Mouse (Mus musculus): Measurements from ENCODE around the gene Gpr162.

DNA sequence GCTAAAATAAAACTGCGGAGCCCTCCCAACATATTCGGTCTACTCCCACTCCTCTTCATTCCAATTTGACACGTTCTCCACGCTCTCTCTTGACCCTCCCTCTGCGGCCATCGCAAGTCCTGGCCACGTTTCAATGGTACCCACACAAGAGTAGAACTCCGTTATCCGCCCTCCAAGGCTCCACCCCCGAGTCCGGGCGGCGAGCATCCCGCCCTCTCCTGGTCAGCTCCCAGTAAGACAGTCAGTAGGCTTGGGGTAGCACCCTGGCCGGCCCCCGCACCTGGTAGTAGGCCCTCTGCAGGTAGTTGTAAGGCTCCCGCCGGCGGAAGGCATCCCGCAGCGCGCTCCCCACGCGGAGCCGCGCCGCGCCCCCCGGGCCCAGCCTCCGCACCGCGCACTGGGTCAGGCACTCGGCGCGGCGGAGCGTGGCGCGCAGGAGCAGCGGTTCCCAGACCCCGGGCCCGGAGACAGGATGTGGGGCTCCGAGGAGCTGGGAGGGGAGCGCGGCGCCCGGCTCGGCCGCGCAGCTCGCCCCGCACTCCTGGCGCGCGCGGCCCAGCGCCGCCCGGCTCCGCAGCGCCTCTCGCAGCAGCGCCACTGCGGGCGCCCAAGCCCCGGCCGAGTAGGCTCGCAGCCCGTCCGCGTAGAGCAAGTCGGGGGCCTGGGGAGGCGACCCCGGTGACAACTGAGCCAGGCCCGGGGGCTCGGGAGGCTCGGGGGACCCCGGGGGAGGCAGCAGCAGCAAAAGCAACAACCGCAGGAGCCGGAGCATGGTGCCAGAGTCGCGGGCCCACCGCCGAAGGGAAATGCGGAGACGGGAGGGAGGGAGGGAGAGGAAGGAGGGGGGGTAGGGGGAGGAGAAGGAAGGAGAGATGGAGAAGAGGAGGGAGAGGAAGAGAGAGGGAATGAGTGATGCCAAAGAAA, 6.6 kb downstream of the Gpr162 start, which contains the start of gene P3h3:
- TF ChIP-seq GATA1 (IDR thresholded peaks at IDR 0.05; ENCODE audit: borderline replicate concordance, low read length) (no peak), FLI1 (IDR thresholded peaks at IDR 0.05; ENCODE audit: low read length) (no peak)
